Mouse (Mus musculus) right cerebral cortex, adult 2 months (tissue): ENCODE data around the gene V1ra8.
"Not testable (repeated sequence)": the region's sequence is repeated elsewhere in the genome, so short reads cannot be mapped to it uniquely, and the experiment has no call there.

Source experiments
- DNase-seq, 2 experiments: peaks; one replicate each; pipeline ENCODE4 v3.0.0; 2021 to 2022; ENCODE audit warnings: low spot score in 2 of 2

Gene V1ra8

DNA sequence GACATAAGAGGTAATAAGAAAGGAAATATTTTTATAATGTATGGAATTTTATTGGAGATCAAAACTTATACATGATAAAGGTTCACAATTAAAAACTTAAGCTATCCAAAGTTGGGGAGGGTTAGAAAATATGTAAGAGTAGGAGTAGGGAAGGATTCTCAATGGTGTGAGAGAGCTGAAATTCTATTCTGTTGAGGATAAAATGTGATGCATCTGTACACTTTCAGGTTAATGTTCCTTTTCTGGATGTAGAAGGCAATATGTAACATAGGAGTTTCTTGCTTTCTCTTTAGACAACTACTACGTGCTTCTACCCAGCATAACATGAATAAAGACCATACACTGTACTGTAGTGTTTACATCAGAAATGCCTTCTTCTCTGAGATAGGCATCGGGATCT is at the start of gene V1ra8:
V1ra8 (plus strand) TSS at position 301 of the 400 bp plus-strand sequence.
- DNase-seq = not testable (repeated sequence)

- no peak for DNase-seq
These were observed 42.5 kb upstream of the V1ra8 start for GRCm38 (mm10) chr6:90160139-90160538.

- DNase-seq = no peak
These were observed 28.1 kb upstream of the V1ra8 start, which contains the start of gene Vmn1r52 for GRCm38 (mm10) chr6:90174508-90174907. TSS of gene Vmn1r52 (plus strand) at chr6:90174808.

DNA sequence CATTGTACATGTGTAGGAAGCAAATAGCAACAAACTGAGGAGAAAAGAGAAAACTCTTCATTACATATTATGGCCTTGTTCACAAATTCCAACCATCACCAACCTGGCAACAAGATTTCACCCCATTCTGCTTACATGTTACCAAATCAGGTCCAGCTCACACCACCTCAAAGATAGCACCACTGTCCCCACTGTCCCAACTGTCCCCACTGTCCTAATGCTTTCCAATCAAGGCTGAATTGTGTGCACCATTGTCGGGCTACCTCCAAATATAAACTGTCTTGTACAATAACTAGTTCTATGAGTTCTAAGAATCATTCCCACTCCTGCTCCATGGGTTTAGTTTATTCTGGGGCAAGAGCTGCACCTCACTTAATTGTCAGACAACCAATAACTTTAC is 21.7 kb downstream of the V1ra8 start, which contains the start of gene Vmn1r53:
Vmn1r53 (minus strand) TSS at position 101 of the 400 bp plus-strand sequence.
- DNase-seq = no peak

DNA sequence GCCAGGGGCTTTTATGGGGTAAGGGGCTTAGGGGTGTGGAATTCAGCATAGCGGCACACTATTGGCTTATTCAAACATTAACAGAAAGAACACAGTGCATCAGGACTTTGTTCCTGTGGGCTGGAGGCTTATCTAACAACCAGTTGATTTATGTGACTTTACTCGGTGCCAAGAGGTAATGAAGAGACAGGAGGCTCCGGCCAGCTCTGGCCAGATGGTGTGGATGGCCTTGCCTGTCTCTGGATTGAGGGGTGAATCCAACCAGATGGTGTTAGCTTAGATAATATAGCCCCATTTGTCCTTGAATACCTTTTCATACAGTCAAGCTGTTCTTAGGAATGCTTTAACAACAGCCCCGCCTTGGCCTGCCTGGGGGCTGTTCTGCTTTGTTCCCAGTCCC is 29.5 kb downstream of the V1ra8 start:
- DNase-seq = not testable (repeated sequence)

GRCm38 (mm10) chr6:90232681-90233080 is 30.1 kb downstream of the V1ra8 start:
- DNase-seq = no peak

- DNase-seq = no peak
These were observed 41.4 kb downstream of the V1ra8 start for GRCm38 (mm10) chr6:90244019-90244418.

DNA sequence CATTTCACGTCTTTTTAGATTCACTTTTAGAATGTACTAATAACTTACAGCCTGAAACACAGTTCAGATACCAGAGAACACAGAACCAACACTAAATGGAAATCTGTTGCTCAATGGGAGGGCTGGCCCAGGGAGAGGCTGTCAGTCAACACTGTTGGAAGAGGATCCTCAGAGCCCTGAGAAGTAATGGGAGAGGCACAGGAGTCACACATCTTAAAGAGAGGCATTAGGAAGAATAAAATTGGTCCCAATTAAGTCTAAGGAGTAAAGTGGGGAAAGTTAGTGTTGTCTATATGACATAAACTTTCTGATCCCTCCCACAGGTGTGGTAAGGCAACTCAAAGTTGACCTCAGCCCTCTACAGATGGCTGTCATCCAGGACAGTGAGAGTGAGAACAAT is 43.4 kb downstream of the V1ra8 start, which contains the start of gene Vmn1r54:
Vmn1r54 (plus strand) TSS at position 301 of the 400 bp plus-strand sequence.
- DNase-seq = no peak
